Mouse (Mus musculus): ENCODE data around the gene Dao.

DNA sequence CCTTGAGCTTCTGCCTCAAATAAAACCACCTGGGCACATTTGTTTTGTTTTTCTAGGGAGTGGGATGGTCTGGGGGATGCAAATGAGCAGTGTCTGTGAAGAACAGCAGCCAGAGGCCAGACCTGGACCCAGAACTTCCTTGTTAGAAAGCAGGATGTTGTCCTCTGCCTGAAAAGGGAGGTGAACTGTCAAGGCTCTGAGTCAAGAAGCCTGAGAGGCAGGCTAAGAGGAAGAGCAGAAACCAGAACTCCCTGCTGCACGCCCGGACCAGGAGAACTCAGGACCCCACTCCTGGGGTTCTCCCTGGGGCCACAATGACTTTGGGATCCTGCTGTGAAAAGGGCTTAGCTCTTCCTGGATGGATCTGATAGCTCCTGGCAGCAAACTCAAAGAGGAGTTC lies 17.8 kb upstream of the Dao start:
- TF ChIP-seq POLR2A (IDR thresholded peaks at IDR 0.05; ENCODE audit: insufficient read depth, low read depth, low read length) (no peak), EP300 (IDR thresholded peaks at IDR 0.05; ENCODE audit: insufficient read depth, low read depth, low read length) (no peak), CTCF (IDR thresholded peaks at IDR 0.05) (no peak)
